Mouse (Mus musculus): Measurements from ENCODE around the gene Ccl17. TPM values are rescaled to one million over a fixed set of nuclear protein-coding genes. Genes with fewer than 3 reads are reported as not detected.

The Ccl17 gene
- polyA plus RNA-seq, 1 experiment from 2014 or later, result 0.57 TPM

- Histone ChIP-seq H3K27ac (peak overlapping the region; percentile 3; the same call in 1 of the 2 replicates), H3K36me3 (no peaks in the 10 kb centered on the region), H3K27me3 (ENCODE audit: insufficient read depth, poor library complexity, severe bottlenecking) (peaks cover 15% of the 10 kb centered on the region), H3K4me1 (peaks cover 55% of the 10 kb centered on the region), H3K9me3 (no peaks in the 10 kb centered on the region), H3K4me3 (no peak overlapping the region)
- peak; percentile 80 for DNase-seq (ENCODE audit: low spot score)
- WGBS, result 66% methylated on average over 21 of the region's 21 CpGs
These were observed 29.6 kb upstream of the Ccl17 start for GRCm38 (mm10) chr8:94780491-94781154.

- Histone ChIP-seq H3K9me3 (no peaks in the 10 kb centered on the region), H3K36me3 (no peaks in the 10 kb centered on the region), H3K27ac (peak overlapping the region; percentile 60), H3K27me3 (ENCODE audit: insufficient read depth, poor library complexity, severe bottlenecking) (peaks cover 10% of the 10 kb centered on the region; the same call in 1 of the 2 replicates), H3K4me3 (peak overlapping the region; percentile 38), H3K4me1 (peaks cover 55% of the 10 kb centered on the region)
- 53% methylated on average over 7 of the region's 7 CpGs for WGBS
- DNase-seq (ENCODE audit: low spot score), result peak; percentile 76
These were observed 29.0 kb upstream of the Ccl17 start for GRCm38 (mm10) chr8:94781155-94781837.

GRCm38 (mm10) chr8:94781838-94782235 is 28.4 kb upstream of the Ccl17 start:
- peak; percentile 89 for DNase-seq (ENCODE audit: low spot score)
- Histone ChIP-seq H3K27ac (peak overlapping the region; percentile 60), H3K4me1 (peaks cover 55% of the 10 kb centered on the region), H3K36me3 (no peaks in the 10 kb centered on the region), H3K27me3 (ENCODE audit: insufficient read depth, poor library complexity, severe bottlenecking) (peaks cover 10% of the 10 kb centered on the region; the same call in 1 of the 2 replicates), H3K4me3 (peak overlapping the region; percentile 38), H3K9me3 (no peaks in the 10 kb centered on the region)
- 3% methylated on average over 11 of the region's 11 CpGs for WGBS

- 68% methylated on average over 4 of the region's 4 CpGs for WGBS
- H3K27me3 ChIP-seq (ENCODE audit: insufficient read depth, poor library complexity, severe bottlenecking), result peaks cover 10% of the 10 kb centered on the region; the same call in 1 of the 2 replicates
- H3K36me3 ChIP-seq, result no peaks in the 10 kb centered on the region
- DNase-seq (ENCODE audit: low spot score), result no peak
- H3K4me3 ChIP-seq, result no peak overlapping the region
- H3K27ac ChIP-seq, result no peak overlapping the region
- no peaks in the 10 kb centered on the region for H3K9me3 ChIP-seq
- H3K4me1 ChIP-seq, result peaks cover 46% of the 10 kb centered on the region
These were observed 26.4 kb upstream of the Ccl17 start for GRCm38 (mm10) chr8:94783890-94784289.

- 60% methylated on average over 12 of the region's 12 CpGs for WGBS
- peaks cover 32% of the 10 kb centered on the region for H3K4me1 ChIP-seq
- H3K27me3 ChIP-seq (ENCODE audit: insufficient read depth, poor library complexity, severe bottlenecking), result peaks cover 1% of the 10 kb centered on the region; the same call in 1 of the 2 replicates
- H3K36me3 ChIP-seq, result no peaks in the 10 kb centered on the region
- no peak overlapping the region for H3K4me3 ChIP-seq
- DNase-seq (ENCODE audit: low spot score), result no peak
- no peaks in the 10 kb centered on the region for H3K9me3 ChIP-seq
- no peak overlapping the region for H3K27ac ChIP-seq
These were observed 24.8 kb upstream of the Ccl17 start for GRCm38 (mm10) chr8:94785247-94785985.

- Histone ChIP-seq H3K27me3 (ENCODE audit: insufficient read depth, poor library complexity, severe bottlenecking) (no peaks in the 10 kb centered on the region), H3K9me3 (no peaks in the 10 kb centered on the region), H3K4me1 (peaks cover 25% of the 10 kb centered on the region), H3K4me3 (no peak overlapping the region), H3K27ac (no peak overlapping the region), H3K36me3 (no peaks in the 10 kb centered on the region)
- 66% methylated on average over 6 of the region's 6 CpGs for WGBS
- no peak for DNase-seq (ENCODE audit: low spot score)
These were observed 24.2 kb upstream of the Ccl17 start for GRCm38 (mm10) chr8:94785995-94786595.

- Histone ChIP-seq H3K4me1 (peaks cover 14% of the 10 kb centered on the region; the same call in 1 of the 2 replicates), H3K9me3 (no peaks in the 10 kb centered on the region), H3K4me3 (no peak overlapping the region), H3K36me3 (no peaks in the 10 kb centered on the region), H3K27ac (peak overlapping the region; percentile 62; the same call in 1 of the 2 replicates), H3K27me3 (ENCODE audit: insufficient read depth, poor library complexity, severe bottlenecking) (no peaks in the 10 kb centered on the region)
- 64% methylated on average over 15 of the region's 15 CpGs for WGBS
- peak; percentile 91 for DNase-seq (ENCODE audit: low spot score)
These were observed 22.4 kb upstream of the Ccl17 start for GRCm38 (mm10) chr8:94787524-94788501.

GRCm38 (mm10) chr8:94789256-94789955 is 20.8 kb upstream of the Ccl17 start:
- peak; percentile 72 for DNase-seq (ENCODE audit: low spot score)
- 79% methylated on average over 10 of the region's 10 CpGs for WGBS
- H3K27ac ChIP-seq, result no peak overlapping the region
- no peaks in the 10 kb centered on the region for H3K36me3 ChIP-seq
- H3K4me1 ChIP-seq, result peaks cover 7% of the 10 kb centered on the region; the same call in 1 of the 2 replicates
- no peaks in the 10 kb centered on the region for H3K9me3 ChIP-seq
- no peak overlapping the region for H3K4me3 ChIP-seq
- no peaks in the 10 kb centered on the region for H3K27me3 ChIP-seq (ENCODE audit: insufficient read depth, poor library complexity, severe bottlenecking)

GRCm38 (mm10) chr8:94794368-94794767 is 15.9 kb upstream of the Ccl17 start:
- no peak for DNase-seq (ENCODE audit: low spot score)
- WGBS, result 89% methylated on average over 4 of the region's 4 CpGs
- Histone ChIP-seq H3K27ac (no peak overlapping the region), H3K9me3 (no peaks in the 10 kb centered on the region), H3K27me3 (ENCODE audit: insufficient read depth, poor library complexity, severe bottlenecking) (no peaks in the 10 kb centered on the region), H3K36me3 (no peaks in the 10 kb centered on the region), H3K4me1 (no peaks in the 10 kb centered on the region), H3K4me3 (no peak overlapping the region)

- Histone ChIP-seq H3K27ac (no peak overlapping the region), H3K27me3 (ENCODE audit: insufficient read depth, poor library complexity, severe bottlenecking) (no peaks in the 10 kb centered on the region), H3K9me3 (no peaks in the 10 kb centered on the region), H3K4me3 (no peak overlapping the region), H3K4me1 (no peaks in the 10 kb centered on the region), H3K36me3 (no peaks in the 10 kb centered on the region)
- DNase-seq (ENCODE audit: low spot score), result no peak
- 95% methylated on average over 2 of the region's 2 CpGs for WGBS
These were observed 15.5 kb upstream of the Ccl17 start for GRCm38 (mm10) chr8:94794782-94795181.

GRCm38 (mm10) chr8:94800278-94800968 is 9.8 kb upstream of the Ccl17 start:
- Histone ChIP-seq H3K27me3 (ENCODE audit: insufficient read depth, poor library complexity, severe bottlenecking) (0 out of 2 replicates have a peak, but pooled peaks cover 3% of the 10 kb centered on the region), H3K9me3 (no peaks in the 10 kb centered on the region), H3K36me3 (no peaks in the 10 kb centered on the region), H3K27ac (no peak overlapping the region), H3K4me1 (peaks cover 34% of the 10 kb centered on the region), H3K4me3 (no peak overlapping the region)
- WGBS, result 51% methylated on average over 7 of the region's 7 CpGs
- no peak for DNase-seq (ENCODE audit: low spot score)

Measured in heart, embryonic 10.5 days (tissue).